8 mouse cellular contexts compared by ENCODE assay signal in genomic region chr16:33696811-33697575, GRCm38 (mm10). TPM values are rescaled to one million over a fixed set of nuclear protein-coding genes. Genes with fewer than 3 reads are reported as not detected.
DNase-seq lines count a peak whose midpoint lies in the region; ATAC-seq lines count a peak whose summit lies in the region.

No protein-coding gene starts in this region.

- no peak overlapping the region for H3K4me3 ChIP-seq in embryonic facial prominence, embryonic 13.5 days
- no peak overlapping the region for H3K4me3 ChIP-seq in limb, embryonic 10.5 days
- no peak overlapping the region for H3K4me3 ChIP-seq in neural tube, embryonic 15.5 days (replicated peaks)

- H3K27me3 ChIP-seq in embryonic facial prominence, embryonic 13.5 days = no peaks in the 10 kb centered on the region
- no peaks in the 10 kb centered on the region for H3K27me3 ChIP-seq in limb, embryonic 10.5 days (ENCODE audit: low read depth, poor library complexity, severe bottlenecking)
- no peaks in the 10 kb centered on the region for H3K27me3 ChIP-seq in neural tube, embryonic 15.5 days (replicated peaks)

- H3K9me3 ChIP-seq in embryonic facial prominence, embryonic 13.5 days = no peaks in the 10 kb centered on the region
- no peaks in the 10 kb centered on the region for H3K9me3 ChIP-seq in limb, embryonic 10.5 days (replicated peaks)
- no peaks in the 10 kb centered on the region for H3K9me3 ChIP-seq in neural tube, embryonic 15.5 days (replicated peaks)

- no peak for ATAC-seq in embryonic facial prominence, embryonic 13.5 days (ENCODE audit: insufficient number of reproducible peaks, insufficient read depth, low FRiP score, low TSS enrichment, low read depth)
- ATAC-seq in neural tube, embryonic 15.5 days (ENCODE audit: low FRiP score) = no peak; the same call in 1 of the 2 replicates
- no peak for ATAC-seq in erythroid progenitor cell, adult 5-6 weeks (replicated peaks; ENCODE audit: low FRiP score, poor library complexity, severe bottlenecking)

- WGBS in embryonic facial prominence, embryonic 13.5 days = 71% methylated on average over 13 of the region's 13 CpGs
- 85% methylated on average over 13 of the region's 13 CpGs for WGBS in limb, embryonic 10.5 days
- 66% methylated on average over 13 of the region's 13 CpGs for WGBS in neural tube, embryonic 15.5 days

- intact Hi-C loops in heart, postnatal 25 days (cut with DNase I) = loop anchor here (5.0 kb wide), 1 partner anchor 35 kb away; no protein-coding TSS in a partner anchor

- H3K27ac ChIP-seq in embryonic facial prominence, embryonic 13.5 days = peak overlapping the region; percentile 41
- H3K27ac ChIP-seq in limb, embryonic 10.5 days = peak overlapping the region; percentile 59; the same call in 1 of the 2 replicates
- peak overlapping the region; percentile 54 for H3K27ac ChIP-seq in neural tube, embryonic 15.5 days (replicated peaks)

- H3K4me2 ChIP-seq in embryonic facial prominence, embryonic 13.5 days = no peak overlapping the region
- no peak overlapping the region for H3K4me2 ChIP-seq in neural tube, embryonic 15.5 days

- peak; percentile 49 for DNase-seq in ovary, adult 18-20 months (ENCODE audit: low spot score)
- DNase-seq in ovary, postnatal 14 days (ENCODE audit: low spot score) = no peak
- peak; percentile 65 for DNase-seq in heart, postnatal 25 days (ENCODE audit: low spot score)
- DNase-seq in limb, embryonic 10.5 days (ENCODE audit: low spot score) = no peak
- no peak for DNase-seq in spleen, postnatal 36 days (ENCODE audit: low spot score in 2 of 2)

- no peak overlapping the region for H3K9ac ChIP-seq in embryonic facial prominence, embryonic 13.5 days
- H3K9ac ChIP-seq in neural tube, embryonic 15.5 days (replicated peaks) = no peak overlapping the region

- no peaks in the 10 kb centered on the region for H3K36me3 ChIP-seq in embryonic facial prominence, embryonic 13.5 days
- peaks cover 6% of the 10 kb centered on the region; the same call in 1 of the 2 replicates for H3K36me3 ChIP-seq in limb, embryonic 10.5 days
- H3K36me3 ChIP-seq in neural tube, embryonic 15.5 days = no peaks in the 10 kb centered on the region

- peaks cover 58% of the 10 kb centered on the region for H3K4me1 ChIP-seq in embryonic facial prominence, embryonic 13.5 days
- H3K4me1 ChIP-seq in limb, embryonic 10.5 days = peaks cover 40% of the 10 kb centered on the region
- peaks cover 50% of the 10 kb centered on the region for H3K4me1 ChIP-seq in neural tube, embryonic 15.5 days

RNA-seq across cellular contexts. Expression of gene Heg1, which starts 12.8 kb away (rescaled TPM):
- 12.6 and 12.9 TPM in 2 replicates for polyA plus RNA-seq in embryonic facial prominence, embryonic 13.5 days (2015; fragmentation: Nextera tagmentation; extraction: Ambion mirVana)
- 100 to 1,000 TPM; 155 to 170 TPM for total RNA-seq in heart, postnatal 25 days (2021)
- 11.1 and 11.6 TPM in 2 replicates for polyA plus RNA-seq in limb, embryonic 10.5 days (2016; fragmentation: Nextera tagmentation; extraction: Ambion mirVana)
- 7.8 and 10.9 TPM in 2 replicates for polyA plus RNA-seq in neural tube, embryonic 15.5 days (2015; fragmentation: Nextera tagmentation; extraction: Ambion mirVana)
- 7.9 and 12.2 TPM in 2 replicates for total RNA-seq in erythroid progenitor cell, adult 5-6 weeks (2015; ENCODE audit: low replicate concordance)
- total RNA-seq in erythroid progenitor cell, adult 5-6 weeks (2017; ENCODE audit: low replicate concordance) = 1.8 and 4.0 TPM in 2 replicates

Comparison
In these comparisons a context has a peak if more than half of its experiments do, and no peak if none do; other contexts are left out.
1. DNase-seq: peak in ovary, adult 18-20 months (single experiment) and heart, postnatal 25 days (single experiment); none in ovary, postnatal 14 days (single experiment), limb, embryonic 10.5 days (single experiment) and spleen, postnatal 36 days (0 of 2).
2. Peak in every context shown above with its lines, with median percentiles within 50 percentile points of each other: H3K27ac ChIP-seq.